Mouse (Mus musculus) G1E (cell line): ENCODE results near the gene Utp20.
"Not testable (repeated sequence)": the region's sequence is repeated elsewhere in the genome, so short reads cannot be mapped to it uniquely, and the experiment has no call there.

Source experiments
- CTCF ChIP-seq: IDR thresholded peaks from 2 replicates; pipeline ENCODE4 v1.5.1; 2012; ENCODE audit warnings: low read depth, low read length, inconsistent platforms, mixed read lengths
- GATA1 ChIP-seq: IDR thresholded peaks from 2 replicates; pipeline ENCODE4 v1.6.1; 2012; ENCODE audit warnings: borderline replicate concordance, low read length, inconsistent platforms, mixed read lengths

DNA sequence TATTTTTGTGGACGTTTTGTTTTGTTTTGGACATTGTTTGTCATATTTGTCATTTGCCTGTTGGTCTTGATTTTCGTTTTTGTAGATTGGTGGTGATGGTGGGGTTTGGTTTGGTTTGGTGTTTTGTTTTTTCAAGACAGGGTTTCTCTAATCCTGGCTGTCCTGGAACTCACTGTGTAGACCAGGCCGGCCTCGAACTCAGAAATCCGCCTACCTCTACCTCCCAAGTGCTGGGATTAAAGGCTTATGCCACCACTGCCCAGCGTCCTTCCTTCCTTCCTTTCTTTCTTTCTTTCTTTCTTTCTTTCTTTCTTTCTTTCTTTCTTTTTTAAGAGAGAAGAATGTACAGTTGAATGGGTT, 323 bp upstream of the Utp20 start:
- not testable (repeated sequence) for TF ChIP-seq CTCF, GATA1
